Mouse (Mus musculus) retina, embryonic 14.5 days (tissue): ENCODE data around the gene Ankrd53.

Experiments
- DNase-seq: peaks from one replicate; pipeline ENCODE4 v3.0.0-alpha.2; 2015; ENCODE audit warnings: low spot score

Gene Ankrd53

GRCm38 (mm10) chr6:83762344-83762743, at the start of gene Ankrd53:
TSS of gene Ankrd53 (plus strand) at chr6:83762644.
- no peak for DNase-seq

GRCm38 (mm10) chr6:83713271-83714136, 48.9 kb upstream of the Ankrd53 start:
- DNase-seq = no peak

- no peak for DNase-seq
These were observed 48.0 kb upstream of the Ankrd53 start for GRCm38 (mm10) chr6:83714221-83715123.

GRCm38 (mm10) chr6:83715461-83716196, 46.8 kb upstream of the Ankrd53 start:
- DNase-seq = no peak

GRCm38 (mm10) chr6:83717026-83717425, 45.4 kb upstream of the Ankrd53 start:
- no peak for DNase-seq

GRCm38 (mm10) chr6:83722526-83722925, 39.9 kb upstream of the Ankrd53 start:
- DNase-seq = no peak

GRCm38 (mm10) chr6:83727178-83727577, 35.3 kb upstream of the Ankrd53 start:
- peak; percentile 60 for DNase-seq

GRCm38 (mm10) chr6:83728488-83728887, 34.0 kb upstream of the Ankrd53 start:
- DNase-seq = no peak

- DNase-seq = no peak
These were observed 33.0 kb upstream of the Ankrd53 start for GRCm38 (mm10) chr6:83729350-83729970.

- peak; percentile 84 for DNase-seq
These were observed 31.3 kb upstream of the Ankrd53 start for GRCm38 (mm10) chr6:83731128-83731527.

GRCm38 (mm10) chr6:83737311-83737710, 25.1 kb upstream of the Ankrd53 start:
- DNase-seq = no peak

GRCm38 (mm10) chr6:83738596-83738995, 23.8 kb upstream of the Ankrd53 start:
- no peak for DNase-seq

- no peak for DNase-seq
These were observed 19.7 kb upstream of the Ankrd53 start, which contains the start of gene Atp6v1b1 for GRCm38 (mm10) chr6:83742761-83743160. TSS of gene Atp6v1b1 (plus strand) at chr6:83742990.

GRCm38 (mm10) chr6:83743212-83743611, 19.2 kb upstream of the Ankrd53 start:
- DNase-seq = no peak

GRCm38 (mm10) chr6:83744126-83744525, 18.3 kb upstream of the Ankrd53 start:
- DNase-seq = no peak

GRCm38 (mm10) chr6:83744557-83744956, 17.9 kb upstream of the Ankrd53 start:
- no peak for DNase-seq

- no peak for DNase-seq
These were observed 17.0 kb upstream of the Ankrd53 start for GRCm38 (mm10) chr6:83745466-83745865.

- peak; percentile 78 for DNase-seq
These were observed 13.2 kb upstream of the Ankrd53 start for GRCm38 (mm10) chr6:83749286-83749685.

GRCm38 (mm10) chr6:83750171-83750684, 12.2 kb upstream of the Ankrd53 start:
- DNase-seq = peak; percentile 87

- DNase-seq = no peak
These were observed 6.4 kb upstream of the Ankrd53 start for GRCm38 (mm10) chr6:83756051-83756450.

GRCm38 (mm10) chr6:83762880-83763431, 512 bp downstream of the Ankrd53 start:
- peak; percentile 64 for DNase-seq
